Mouse (Mus musculus) spleen, adult 2 months (tissue): Measurements from ENCODE around the gene Serac1. TPM values are rescaled to one million over a fixed set of nuclear protein-coding genes. Genes with fewer than 3 reads are reported as not detected.
"Not testable (repeated sequence)": the region's sequence is repeated elsewhere in the genome, so short reads cannot be mapped to it uniquely, and the experiment has no call there.

Experiments
- DNase-seq, 2 experiments: peaks; one replicate each; pipeline versions ENCODE4 v3.0.0 to v3.0.0-alpha.2; 2012 to 2021; ENCODE audit warnings: low spot score in 2 of 2, low read depth in 1 of 2
- H3K27ac ChIP-seq: fragments of 200-500 bp; 2 replicates; pipeline ENCODE4 v1.5.1; 2012; ENCODE audit warnings: low read length, inconsistent platforms; ENCODE audit not compliant: insufficient read depth
- H3K27me3 ChIP-seq: fragments of 200-500 bp; 2 replicates; pipeline ENCODE4 v1.6.1; 2012; ENCODE audit warnings: mild to moderate bottlenecking, moderate library complexity, low read length, inconsistent platforms; ENCODE audit not compliant: control insufficient read depth, insufficient read depth
- H3K36me3 ChIP-seq: fragments of 200-500 bp; 2 replicates; pipeline ENCODE4 v1.6.1; 2012; ENCODE audit warnings: mild to moderate bottlenecking, low read length, inconsistent platforms; ENCODE audit not compliant: control insufficient read depth, insufficient read depth
- H3K4me1 ChIP-seq: fragments of 200-500 bp; 2 replicates; pipeline ENCODE4 v1.6.1; 2011; ENCODE audit warnings: inconsistent platforms; ENCODE audit not compliant: control insufficient read depth, insufficient read depth, insufficient read length
- H3K4me3 ChIP-seq: fragments of 200-500 bp; 2 replicates; pipeline ENCODE4 v1.5.1; 2011; ENCODE audit warnings: mild to moderate bottlenecking, inconsistent platforms; ENCODE audit not compliant: insufficient read depth, insufficient read length; ENCODE audit errors: extremely low read depth
- CTCF ChIP-seq: fragments of 200-500 bp; IDR thresholded peaks from 2 replicates; pipeline ENCODE4 v1.5.1; 2011; ENCODE audit warnings: mild to moderate bottlenecking, inconsistent platforms; ENCODE audit not compliant: insufficient read depth, insufficient read length, insufficient replicate concordance; ENCODE audit errors: extremely low read depth
- POLR2A ChIP-seq: fragments of 200-500 bp; IDR thresholded peaks from 2 replicates; pipeline ENCODE4 v1.6.1; 2011; ENCODE audit warnings: low read depth, low read length, inconsistent platforms
- WGBS: fragments of 180-500 bp; shearing (Covaris S2); methylation state at CpG from one replicate; pipeline ENCODE4 v1.1.7; 2018; 5-methylcytosine and 5-hydroxymethylcytosine counted together
- polyA plus RNA-seq: library from polyadenylated mRNA; depleted of rRNA; stranded (reverse); fragments of >200 nt; gene quantifications from 2 replicates; pipeline ENCODE4 v1.2.3, GENCODE M21; 2012

The Serac1 gene
- polyA plus RNA-seq, 1 experiment: 1.8 TPM

DNA sequence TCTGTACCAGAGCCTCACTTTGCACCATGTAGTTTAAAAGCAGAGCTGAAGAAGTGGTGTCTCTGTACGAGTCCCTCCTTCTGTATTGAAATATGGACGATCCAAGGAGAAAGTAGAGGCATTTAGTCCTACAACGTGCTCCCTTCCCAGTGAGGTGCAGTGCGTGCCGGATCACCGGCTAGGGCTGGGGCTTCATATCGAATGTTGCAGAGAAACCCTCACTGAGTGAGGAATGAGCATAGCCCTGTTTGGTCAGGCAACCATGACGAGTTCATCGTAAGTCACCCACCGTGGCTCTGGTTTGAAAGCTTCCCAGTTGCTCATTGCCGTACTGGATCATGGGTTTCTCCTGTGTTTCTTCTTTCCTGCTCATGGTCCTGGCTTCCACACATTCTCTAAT lies 42.7 kb downstream of the Serac1 start:
- Histone ChIP-seq H3K36me3 (no peaks in the 10 kb centered on the region), H3K27ac (no peak overlapping the region), H3K27me3 (no peaks in the 10 kb centered on the region), H3K4me1 (no peaks in the 10 kb centered on the region), H3K4me3 (no peak overlapping the region)
- TF ChIP-seq CTCF (no peak), POLR2A (no peak)
- DNase-seq: no peak
- 93% methylated on average over 11 of the region's 11 CpGs for WGBS

DNA sequence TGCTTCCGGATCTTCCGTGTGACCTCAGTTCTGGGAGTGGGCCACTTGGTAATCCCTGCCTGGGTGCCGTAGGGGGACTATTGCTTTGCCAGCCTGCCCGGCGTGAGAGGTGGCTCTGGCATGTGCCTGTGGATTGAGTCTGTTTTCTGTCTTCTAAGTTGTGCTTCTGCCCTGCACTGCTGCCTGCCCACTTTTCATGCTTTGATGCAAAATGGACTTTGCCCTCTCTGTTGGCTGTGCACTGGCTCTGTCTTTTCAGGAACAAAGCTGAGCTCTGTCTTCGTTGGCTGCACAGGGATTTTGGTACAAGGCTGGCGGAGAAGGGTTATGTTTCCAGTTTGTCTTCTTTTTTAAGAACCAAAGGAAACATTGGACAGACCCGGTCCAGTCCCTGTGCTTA lies 43.1 kb downstream of the Serac1 start:
- no peaks in the 10 kb centered on the region for H3K27me3 ChIP-seq
- no peaks in the 10 kb centered on the region for H3K36me3 ChIP-seq
- 94% methylated on average over 8 of the region's 8 CpGs for WGBS
- no peak for TF ChIP-seq POLR2A
- no peak for TF ChIP-seq CTCF
- no peak overlapping the region for H3K27ac ChIP-seq
- no peak overlapping the region for H3K4me3 ChIP-seq
- no peaks in the 10 kb centered on the region for H3K4me1 ChIP-seq
- DNase-seq: no peak

DNA sequence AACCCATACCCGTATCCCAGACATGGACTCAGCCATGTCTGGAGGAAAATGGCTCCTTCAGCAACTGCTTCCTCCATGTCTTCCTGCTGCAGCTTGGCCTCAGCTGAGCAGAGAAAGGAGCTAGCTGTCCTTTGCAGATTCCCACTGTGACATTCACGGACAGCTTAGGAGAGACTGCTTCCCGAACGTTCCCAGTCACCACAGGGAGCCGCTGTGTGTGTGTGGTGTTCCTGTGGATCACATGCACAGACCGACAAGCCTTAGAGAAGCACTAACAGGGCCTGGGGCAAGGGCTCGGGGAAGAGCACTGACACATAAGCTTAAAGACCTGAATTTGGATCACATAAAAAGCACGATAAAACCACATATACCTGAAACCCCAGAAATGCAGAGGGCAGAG lies 43.9 kb downstream of the Serac1 start:
- H3K4me3 ChIP-seq: no peak overlapping the region
- no peak overlapping the region for H3K27ac ChIP-seq
- DNase-seq: no peak
- 88% methylated on average over 8 of the region's 8 CpGs for WGBS
- TF ChIP-seq POLR2A (no peak), CTCF (no peak)
- no peaks in the 10 kb centered on the region for H3K27me3 ChIP-seq
- H3K4me1 ChIP-seq: no peaks in the 10 kb centered on the region
- H3K36me3 ChIP-seq: no peaks in the 10 kb centered on the region

- Histone ChIP-seq H3K27ac (no peak overlapping the region), H3K36me3 (peaks cover 2% of the 10 kb centered on the region; the same call in 1 of the 2 replicates), H3K27me3 (no peaks in the 10 kb centered on the region), H3K4me1 (no peaks in the 10 kb centered on the region), H3K4me3 (no peak overlapping the region)
- WGBS: 90% methylated on average over 7 of the region's 7 CpGs
- TF ChIP-seq CTCF (no peak), POLR2A (no peak)
- no peak for DNase-seq
These were observed 53.7 kb downstream of the Serac1 start for GRCm38 (mm10) chr17:6025831-6026230.

DNA sequence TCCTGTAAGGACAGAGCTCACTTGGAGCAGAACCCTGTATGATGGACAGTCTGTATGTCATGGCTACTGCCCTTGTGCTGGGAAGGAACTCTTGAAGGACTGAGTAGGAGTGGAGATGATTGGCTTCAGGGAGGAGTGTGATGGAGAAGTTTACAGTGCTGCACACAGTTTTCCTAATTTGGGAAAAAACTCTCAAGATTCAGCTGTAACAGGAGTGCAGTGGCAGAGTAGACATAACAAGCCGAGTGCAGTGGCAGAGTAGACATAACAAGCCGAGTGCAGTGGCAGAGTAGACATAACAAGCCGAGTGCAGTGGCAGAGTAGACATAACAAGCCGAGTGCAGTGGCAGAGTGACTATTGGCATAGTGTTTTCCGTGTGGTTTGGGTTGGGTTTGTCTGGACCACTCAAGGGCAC lies 58.2 kb downstream of the Serac1 start:
- H3K27me3 ChIP-seq, DNase-seq, H3K36me3 ChIP-seq, H3K27ac ChIP-seq, H3K4me1 ChIP-seq, H3K4me3 ChIP-seq: not testable (repeated sequence)
- 57% methylated on average over 5 of the region's 5 CpGs for WGBS

- no peaks in the 10 kb centered on the region for H3K27me3 ChIP-seq
- peaks cover 5% of the 10 kb centered on the region; the same call in 1 of the 2 replicates for H3K4me1 ChIP-seq
- no peak overlapping the region for H3K4me3 ChIP-seq
- 78% methylated on average over 7 of the region's 7 CpGs for WGBS
- TF ChIP-seq CTCF: no peak
- TF ChIP-seq POLR2A: no peak
- no peak for DNase-seq
- no peak overlapping the region for H3K27ac ChIP-seq
- H3K36me3 ChIP-seq: no peaks in the 10 kb centered on the region
These were observed 58.9 kb downstream of the Serac1 start for GRCm38 (mm10) chr17:6020636-6021035.

- WGBS: 47% methylated on average over 2 of the region's 2 CpGs
- peaks cover 5% of the 10 kb centered on the region; the same call in 1 of the 2 replicates for H3K4me1 ChIP-seq
- no peak overlapping the region for H3K27ac ChIP-seq
- no peak overlapping the region for H3K4me3 ChIP-seq
- H3K36me3 ChIP-seq: no peaks in the 10 kb centered on the region
- no peaks in the 10 kb centered on the region for H3K27me3 ChIP-seq
- peak; percentile 27; the same call in 1 of the 2 replicates for TF ChIP-seq CTCF
- no peak for TF ChIP-seq POLR2A
- DNase-seq: peak in 1 of 2 experiments; percentile 33
These were observed 59.8 kb downstream of the Serac1 start for GRCm38 (mm10) chr17:6019776-6020175.

- H3K36me3 ChIP-seq: no peaks in the 10 kb centered on the region
- no peaks in the 10 kb centered on the region for H3K27me3 ChIP-seq
- no peak overlapping the region for H3K4me3 ChIP-seq
- DNase-seq: no peak
- no peak overlapping the region for H3K27ac ChIP-seq
- TF ChIP-seq CTCF: no peak
- TF ChIP-seq POLR2A: no peak
- WGBS: 92% methylated on average over 4 of the region's 4 CpGs
- H3K4me1 ChIP-seq: peaks cover 5% of the 10 kb centered on the region; the same call in 1 of the 2 replicates
These were observed 61.2 kb downstream of the Serac1 start for GRCm38 (mm10) chr17:6018348-6018747.
